Mouse (Mus musculus): ENCODE measurements at regions not wholly inside any gene's neighbourhood (a gene's known extent, or its start where the extent isn't known, plus 50 kb on each side); places are given as distances from the start of the nearest gene placed in this dataset.

- TF ChIP-seq CTCF (IDR thresholded peaks at IDR 0.05; ENCODE audit: low read depth): no peak
- TF ChIP-seq EP300 (IDR thresholded peaks at IDR 0.05; ENCODE audit: low read depth): no peak
- no peak for DNase-seq (ENCODE audit: low read depth in 3 of 3, low spot score in 3 of 3)
- H3K27me3 ChIP-seq (ENCODE audit: control insufficient read depth, insufficient read depth, low read length): no peaks in the 10 kb centered on the region
- H3K4me1 ChIP-seq (replicated peaks; ENCODE audit: control insufficient read depth in 2 of 2, insufficient read depth in 2 of 2, low read length in 1 of 2): no peaks in the 10 kb centered on the region
- H3K4me2 ChIP-seq (ENCODE audit: low read depth): no peak overlapping the region
- no peaks in the 10 kb centered on the region for H3K9me3 ChIP-seq (ENCODE audit: control insufficient read depth, low read length)
- no peak overlapping the region for H3K9ac ChIP-seq (replicated peaks)
- 62% methylated on average over 5 of the region's 5 CpGs for WGBS (ENCODE audit: insufficient replicate concordance)
- H3K4me3 ChIP-seq (ENCODE audit: insufficient read depth in 1 of 2, low read depth in 2 of 2, low read length in 2 of 2): no peak overlapping the region
- ATAC-seq (ENCODE audit: insufficient read depth): no peak
- no peak overlapping the region for H3K27ac ChIP-seq
- H3K36me3 ChIP-seq (replicated peaks; ENCODE audit: control insufficient read depth, insufficient read depth, low read depth): no peaks in the 10 kb centered on the region
These were observed 109.4 kb upstream of the Adamts5 start for GRCm38 (mm10) chr16:86011051-86011450.

- Histone ChIP-seq H3K4me2 (ENCODE audit: low read depth) (no peak overlapping the region), H3K27ac (no peak overlapping the region), H3K27me3 (ENCODE audit: control insufficient read depth, insufficient read depth, low read length) (no peaks in the 10 kb centered on the region), H3K4me1 (replicated peaks; ENCODE audit: control insufficient read depth in 2 of 2, insufficient read depth in 2 of 2, low read length in 1 of 2) (no peaks in the 10 kb centered on the region), H3K36me3 (replicated peaks; ENCODE audit: control insufficient read depth, insufficient read depth, low read depth) (no peaks in the 10 kb centered on the region), H3K9me3 (ENCODE audit: control insufficient read depth, low read length) (no peaks in the 10 kb centered on the region), H3K9ac (replicated peaks) (no peak overlapping the region), H3K4me3 (ENCODE audit: insufficient read depth in 1 of 2, low read depth in 2 of 2, low read length in 2 of 2) (no peak overlapping the region)
- DNase-seq (ENCODE audit: low read depth in 3 of 3, low spot score in 3 of 3) (no peak), ATAC-seq (ENCODE audit: insufficient read depth) (no peak)
- 39% methylated on average over 3 of the region's 3 CpGs for WGBS (ENCODE audit: insufficient replicate concordance)
- TF ChIP-seq EP300 (IDR thresholded peaks at IDR 0.05; ENCODE audit: low read depth) (no peak), CTCF (IDR thresholded peaks at IDR 0.05; ENCODE audit: low read depth) (no peak)
These were observed 108.2 kb upstream of the Adamts5 start for GRCm38 (mm10) chr16:86009638-86010329.

- Histone ChIP-seq H3K4me1 (replicated peaks; ENCODE audit: control insufficient read depth in 2 of 2, insufficient read depth in 2 of 2, low read length in 1 of 2) (no peaks in the 10 kb centered on the region), H3K9me3 (ENCODE audit: control insufficient read depth, low read length) (no peaks in the 10 kb centered on the region), H3K4me3 (ENCODE audit: insufficient read depth in 1 of 2, low read depth in 2 of 2, low read length in 2 of 2) (no peak overlapping the region), H3K27ac (no peak overlapping the region), H3K36me3 (replicated peaks; ENCODE audit: control insufficient read depth, insufficient read depth, low read depth) (no peaks in the 10 kb centered on the region), H3K27me3 (ENCODE audit: control insufficient read depth, insufficient read depth, low read length) (no peaks in the 10 kb centered on the region), H3K9ac (replicated peaks) (no peak overlapping the region), H3K4me2 (ENCODE audit: low read depth) (no peak overlapping the region)
- ATAC-seq (ENCODE audit: insufficient read depth): no peak
- DNase-seq (ENCODE audit: low read depth in 3 of 3, low spot score in 3 of 3): no peak
- WGBS (ENCODE audit: insufficient replicate concordance): 52% methylated on average over 1 of the region's 1 CpGs
- TF ChIP-seq CTCF (IDR thresholded peaks at IDR 0.05; ENCODE audit: low read depth): no peak
- TF ChIP-seq EP300 (IDR thresholded peaks at IDR 0.05; ENCODE audit: low read depth): no peak
These were observed 106.2 kb upstream of the Adamts5 start for GRCm38 (mm10) chr16:86007799-86008198.

- TF ChIP-seq EP300 (IDR thresholded peaks at IDR 0.05; ENCODE audit: low read depth) (no peak), CTCF (IDR thresholded peaks at IDR 0.05; ENCODE audit: low read depth) (no peak)
- Histone ChIP-seq H3K4me2 (ENCODE audit: low read depth) (no peak overlapping the region), H3K36me3 (replicated peaks; ENCODE audit: control insufficient read depth, insufficient read depth, low read depth) (no peaks in the 10 kb centered on the region), H3K9ac (replicated peaks) (no peak overlapping the region), H3K9me3 (ENCODE audit: control insufficient read depth, low read length) (no peaks in the 10 kb centered on the region), H3K27me3 (ENCODE audit: control insufficient read depth, insufficient read depth, low read length) (no peaks in the 10 kb centered on the region), H3K27ac (no peak overlapping the region), H3K4me1 (replicated peaks; ENCODE audit: control insufficient read depth in 2 of 2, insufficient read depth in 2 of 2, low read length in 1 of 2) (no peaks in the 10 kb centered on the region), H3K4me3 (ENCODE audit: insufficient read depth in 1 of 2, low read depth in 2 of 2, low read length in 2 of 2) (no peak overlapping the region)
- DNase-seq (ENCODE audit: low read depth in 3 of 3, low spot score in 3 of 3) (no peak), ATAC-seq (ENCODE audit: insufficient read depth) (no peak)
- WGBS (ENCODE audit: insufficient replicate concordance): 73% methylated on average over 1 of the region's 1 CpGs
These were observed 99.2 kb upstream of the Adamts5 start for GRCm38 (mm10) chr16:86000846-86001245.

- Histone ChIP-seq H3K36me3 (replicated peaks; ENCODE audit: control insufficient read depth, insufficient read depth, low read depth) (no peaks in the 10 kb centered on the region), H3K27ac (no peak overlapping the region), H3K9me3 (ENCODE audit: control insufficient read depth, low read length) (no peaks in the 10 kb centered on the region), H3K4me2 (ENCODE audit: low read depth) (no peak overlapping the region), H3K27me3 (ENCODE audit: control insufficient read depth, insufficient read depth, low read length) (no peaks in the 10 kb centered on the region), H3K4me1 (replicated peaks; ENCODE audit: control insufficient read depth in 2 of 2, insufficient read depth in 2 of 2, low read length in 1 of 2) (no peaks in the 10 kb centered on the region), H3K9ac (replicated peaks) (no peak overlapping the region), H3K4me3 (ENCODE audit: insufficient read depth in 1 of 2, low read depth in 2 of 2, low read length in 2 of 2) (no peak overlapping the region)
- TF ChIP-seq CTCF (IDR thresholded peaks at IDR 0.05; ENCODE audit: low read depth) (no peak), EP300 (IDR thresholded peaks at IDR 0.05; ENCODE audit: low read depth) (no peak)
- ATAC-seq (ENCODE audit: insufficient read depth) (no peak), DNase-seq (ENCODE audit: low read depth in 3 of 3, low spot score in 3 of 3) (no peak)
- WGBS (ENCODE audit: insufficient replicate concordance): 39% methylated on average over 2 of the region's 2 CpGs
These were observed 84.2 kb upstream of the Adamts5 start for GRCm38 (mm10) chr16:85985841-85986240.

All from liver, embryonic 14.5 days (tissue).